Mouse (Mus musculus) adrenal gland, adult 8-10 months (tissue): Measurements from ENCODE around the gene Myt1l. TPM values are rescaled to one million over a fixed set of nuclear protein-coding genes. Genes with fewer than 3 reads are reported as not detected.

ENCODE experiments used
- DNase-seq: peaks from one replicate; pipeline ENCODE4 v3.0.0; 2022
- total RNA-seq, 4 experiments: library from RNA; stranded (reverse); gene quantifications; 2 replicates each; pipeline ENCODE4 v1.2.4; 2022

Myt1l gene
- total RNA-seq, 4 experiments from 2014 or later, result 3.1 to 5.1 (median 4.0) TPM

DNA sequence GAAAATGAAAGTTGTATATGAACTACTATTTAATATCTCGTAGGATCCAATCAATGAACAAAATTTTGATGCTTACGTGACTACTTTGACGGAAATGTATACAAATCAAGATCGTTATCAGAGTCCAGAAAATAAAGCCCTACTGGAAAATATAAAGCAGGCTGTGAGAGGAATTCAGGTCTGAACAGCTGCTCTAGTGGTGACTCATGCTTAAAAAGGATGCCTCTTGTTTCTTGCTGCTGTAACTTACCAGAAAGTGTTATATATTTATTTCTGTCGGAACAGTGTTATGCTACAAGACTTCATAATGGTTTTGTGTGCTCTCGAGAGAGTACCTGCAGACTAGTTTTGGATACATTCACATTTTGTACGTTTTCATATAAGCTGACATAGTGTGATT, 392.1 kb downstream of the Myt1l start:
- DNase-seq, result no peak

- peak; percentile 64 for DNase-seq
These were observed 393.3 kb downstream of the Myt1l start for GRCm38 (mm10) chr12:29921481-29921880.

GRCm38 (mm10) chr12:29926896-29927295, 398.7 kb downstream of the Myt1l start:
- no peak for DNase-seq

DNA sequence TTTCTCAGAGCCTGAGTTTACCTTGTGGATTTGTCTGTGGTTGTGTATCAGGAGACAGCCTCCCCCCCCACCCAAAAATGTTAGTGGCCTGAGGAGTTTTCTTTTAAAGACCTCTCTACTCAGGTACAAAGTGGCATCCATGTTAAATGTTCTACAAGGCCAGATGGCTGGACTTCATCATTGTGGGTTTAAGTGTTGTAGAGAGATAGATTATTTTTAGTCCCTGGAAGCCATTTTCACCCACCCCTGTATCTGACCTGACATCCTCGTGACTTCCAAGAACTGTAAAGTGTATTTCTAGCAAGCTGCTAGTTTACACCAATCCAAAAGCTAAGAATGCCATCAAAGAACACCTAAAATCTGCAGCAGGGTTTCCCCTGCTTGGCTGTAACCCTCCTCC, 402.4 kb downstream of the Myt1l start:
- no peak for DNase-seq

DNA sequence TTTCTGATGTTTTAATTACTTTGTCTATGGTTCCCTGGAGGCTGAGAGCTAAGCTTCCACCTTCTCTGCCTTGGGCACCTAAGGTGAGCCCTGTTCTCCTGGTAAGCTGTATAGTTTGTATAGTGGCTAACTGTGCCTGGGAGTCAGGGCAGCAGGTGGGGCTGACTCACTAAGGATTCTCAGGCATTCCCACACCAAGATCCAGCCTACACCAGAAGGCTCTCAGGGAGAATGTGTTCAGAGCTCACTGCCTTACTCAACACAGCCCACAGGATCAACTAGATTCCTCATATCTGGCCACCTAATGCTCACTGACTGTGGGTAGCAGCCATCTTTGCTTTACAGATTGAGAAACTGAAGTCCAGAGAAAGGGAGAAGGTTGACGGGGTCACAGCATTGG, 404.8 kb downstream of the Myt1l start:
- no peak for DNase-seq

DNA sequence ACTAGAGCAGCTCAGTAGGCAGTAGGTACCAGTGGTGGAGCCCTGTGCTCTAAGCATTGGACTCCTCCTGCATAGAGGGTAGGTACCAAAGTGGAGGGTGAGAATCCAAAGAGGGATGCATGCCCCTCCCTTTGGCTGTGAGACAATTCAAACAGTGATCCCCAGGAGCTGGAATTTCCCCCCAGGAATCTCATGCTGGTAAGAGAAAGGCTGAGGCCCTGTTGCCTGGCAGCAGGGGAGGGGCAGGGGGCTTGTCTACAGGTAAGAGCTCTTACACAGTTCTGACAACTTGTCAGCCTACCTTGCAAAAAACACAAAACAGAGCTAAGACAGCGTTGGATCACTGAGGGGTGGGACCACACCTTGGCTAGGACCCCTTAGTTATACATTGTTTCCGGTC, 405.3 kb downstream of the Myt1l start:
- no peak for DNase-seq

GRCm38 (mm10) chr12:29934120-29934581, 406.0 kb downstream of the Myt1l start:
- no peak for DNase-seq

DNA sequence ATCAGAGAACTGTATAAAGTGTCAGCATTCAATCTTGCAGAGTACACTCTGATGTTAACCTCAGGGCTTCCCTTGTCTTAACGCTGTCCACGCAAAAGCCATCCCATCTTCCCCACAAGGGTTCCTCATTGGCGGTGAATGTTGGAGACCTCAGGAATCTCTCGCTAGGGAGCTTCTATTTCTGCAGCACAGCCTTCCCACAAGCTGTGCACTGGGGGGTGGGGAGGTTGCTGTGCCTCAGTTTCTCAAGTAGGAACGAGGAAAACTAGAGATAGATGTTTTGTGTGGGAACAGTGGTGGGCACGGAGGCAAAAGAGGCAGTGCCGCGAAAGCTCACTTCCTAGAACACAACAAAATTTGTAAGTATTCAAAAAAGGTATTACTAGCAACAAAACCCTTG, 409.1 kb downstream of the Myt1l start, which contains the start of gene Pxdn:
Gene Pxdn, plus strand, starts transcription at position 301 of the 400 bp plus-strand sequence.
- DNase-seq, result no peak

GRCm38 (mm10) chr12:29937851-29938375, 409.7 kb downstream of the Myt1l start:
- DNase-seq, result peak; percentile 25

GRCm38 (mm10) chr12:29938376-29939041, 410.3 kb downstream of the Myt1l start:
- peak; percentile 44 for DNase-seq

- DNase-seq, result no peak
These were observed 411.1 kb downstream of the Myt1l start for GRCm38 (mm10) chr12:29939261-29939671.

DNA sequence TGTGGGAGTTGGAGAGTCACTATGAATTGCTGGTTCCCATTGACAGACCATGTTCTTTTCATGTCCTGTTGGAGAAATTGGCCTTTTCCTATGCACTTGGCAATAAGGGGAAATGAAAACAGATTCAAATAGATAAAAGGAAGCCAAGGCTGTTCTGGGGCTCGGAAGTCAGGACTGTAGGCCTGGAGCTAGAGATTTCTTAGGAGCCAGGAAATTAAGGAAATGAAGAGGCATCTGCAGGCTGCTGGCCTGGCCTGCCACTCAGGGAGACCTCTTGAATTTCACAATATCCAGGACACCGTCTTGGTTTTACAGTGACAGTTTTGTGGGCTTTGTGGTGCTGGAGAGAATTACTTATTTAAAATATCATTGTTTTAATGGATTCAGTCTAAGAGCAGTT, 414.3 kb downstream of the Myt1l start:
- no peak for DNase-seq

- no peak for DNase-seq
These were observed 416.5 kb downstream of the Myt1l start for GRCm38 (mm10) chr12:29944650-29945049.

DNA sequence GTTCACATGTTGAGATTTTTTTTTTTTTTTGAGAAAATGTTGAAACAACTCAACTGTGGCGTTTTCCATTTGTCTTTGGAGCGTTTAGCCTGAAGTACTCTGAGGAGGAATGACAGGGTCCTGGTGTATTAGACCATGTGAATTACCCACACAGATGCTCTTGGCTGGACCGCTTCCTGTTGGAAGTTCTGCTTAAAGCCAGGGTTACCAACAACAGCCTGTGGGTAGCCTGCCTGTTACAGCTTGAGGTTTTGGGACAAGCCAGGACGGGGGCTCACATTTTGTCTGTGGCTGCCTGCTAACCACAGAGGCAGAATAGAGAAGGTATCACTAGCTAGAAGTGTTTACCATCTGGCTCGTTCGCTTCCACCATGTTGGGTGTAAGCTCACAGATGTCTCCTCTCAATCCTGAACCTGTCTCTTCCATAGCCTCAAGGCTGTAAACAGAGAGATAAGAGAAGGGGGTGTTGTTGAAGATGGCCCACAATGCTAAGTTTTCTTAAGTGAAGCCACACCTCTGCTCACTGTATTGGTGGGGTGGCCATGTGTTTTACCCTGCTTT, 417.1 kb downstream of the Myt1l start:
- no peak for DNase-seq

DNA sequence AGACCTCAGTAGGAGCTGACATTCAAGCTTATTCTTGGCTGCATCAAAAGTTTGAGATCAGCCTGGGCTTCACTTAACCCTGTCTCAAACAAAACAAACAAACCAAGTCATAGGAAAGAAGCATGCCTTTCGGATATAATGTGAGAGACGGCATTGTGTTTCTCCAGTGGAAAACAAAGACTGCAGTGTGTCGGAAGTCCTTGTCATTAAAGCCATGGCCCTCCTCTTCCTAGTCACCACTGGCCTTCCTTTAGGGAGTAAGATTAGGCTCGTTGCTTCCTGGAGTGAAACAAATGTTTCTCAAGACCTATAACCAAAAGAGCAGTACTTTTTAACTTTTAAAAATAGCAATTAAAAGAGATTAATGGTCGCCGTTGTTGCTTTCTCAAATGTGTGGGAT, 422.9 kb downstream of the Myt1l start:
- no peak for DNase-seq

- DNase-seq, result no peak
These were observed 423.3 kb downstream of the Myt1l start for GRCm38 (mm10) chr12:29951485-29951884.

DNA sequence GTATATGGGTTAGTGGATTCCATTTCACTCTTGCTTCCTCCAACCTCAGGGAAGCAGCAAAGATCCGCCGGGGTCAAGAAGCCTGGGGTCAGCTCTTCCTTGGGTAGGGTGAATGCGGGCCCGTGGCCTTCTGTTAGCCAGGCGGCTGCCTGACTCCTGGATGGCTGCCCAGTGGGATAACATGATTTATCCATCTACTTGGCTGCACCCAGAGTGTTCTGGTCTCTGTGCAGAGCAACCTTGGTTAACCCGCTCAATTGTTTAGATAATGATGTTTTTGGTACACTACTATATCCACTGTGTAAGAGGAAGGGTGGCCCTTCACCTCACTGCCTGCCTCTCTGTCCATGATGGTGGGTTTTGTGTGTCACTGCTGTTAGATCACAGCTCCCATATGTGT, 423.9 kb downstream of the Myt1l start:
- DNase-seq, result peak; percentile 79

- DNase-seq, result no peak
These were observed 425.8 kb downstream of the Myt1l start for GRCm38 (mm10) chr12:29953999-29954398.

DNA sequence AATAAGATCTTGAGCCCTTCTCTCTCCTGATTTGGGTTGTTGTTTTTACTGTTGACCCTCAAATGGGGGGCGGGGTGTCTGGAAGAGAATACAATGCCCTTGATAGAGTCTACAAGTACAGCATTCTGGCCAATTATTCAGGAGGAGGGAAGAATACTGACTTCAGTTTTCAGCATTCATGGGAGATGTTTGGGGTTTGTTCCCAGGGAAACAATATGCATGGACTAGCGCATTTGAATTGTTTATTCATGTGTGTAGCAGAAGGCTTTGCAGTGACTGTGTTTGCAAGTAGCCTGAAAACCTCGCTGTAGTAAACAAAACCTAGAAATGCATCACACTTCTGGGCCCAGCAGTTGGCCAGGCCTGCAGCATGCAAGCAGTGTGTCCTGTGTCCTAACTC, 426.3 kb downstream of the Myt1l start:
- DNase-seq, result no peak

- DNase-seq, result no peak
These were observed 428.8 kb downstream of the Myt1l start for GRCm38 (mm10) chr12:29956969-29957368.

- no peak for DNase-seq
These were observed 430.5 kb downstream of the Myt1l start for GRCm38 (mm10) chr12:29958637-29959036.

DNA sequence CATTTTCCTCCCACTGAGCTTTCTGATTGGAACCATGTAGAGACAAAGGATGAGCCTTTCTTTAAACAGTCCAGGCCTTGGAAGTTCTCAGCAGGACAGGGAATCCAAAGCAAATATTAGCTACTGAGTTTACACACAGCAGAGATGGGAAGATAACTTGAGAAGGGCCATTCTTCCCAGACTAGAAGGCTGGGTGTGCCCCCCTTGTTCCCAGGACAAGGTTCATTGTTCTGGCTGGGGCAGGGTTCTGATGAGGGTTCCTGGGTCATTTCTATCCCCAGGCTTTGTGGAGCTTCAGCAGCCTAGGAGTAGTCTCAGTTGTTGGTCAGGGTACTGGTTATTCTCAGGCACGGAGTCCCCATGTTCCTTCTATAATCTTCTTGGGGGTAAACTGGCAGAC, 432.9 kb downstream of the Myt1l start:
- DNase-seq, result no peak

GRCm38 (mm10) chr12:29965016-29965415, 436.8 kb downstream of the Myt1l start:
- DNase-seq, result no peak

DNA sequence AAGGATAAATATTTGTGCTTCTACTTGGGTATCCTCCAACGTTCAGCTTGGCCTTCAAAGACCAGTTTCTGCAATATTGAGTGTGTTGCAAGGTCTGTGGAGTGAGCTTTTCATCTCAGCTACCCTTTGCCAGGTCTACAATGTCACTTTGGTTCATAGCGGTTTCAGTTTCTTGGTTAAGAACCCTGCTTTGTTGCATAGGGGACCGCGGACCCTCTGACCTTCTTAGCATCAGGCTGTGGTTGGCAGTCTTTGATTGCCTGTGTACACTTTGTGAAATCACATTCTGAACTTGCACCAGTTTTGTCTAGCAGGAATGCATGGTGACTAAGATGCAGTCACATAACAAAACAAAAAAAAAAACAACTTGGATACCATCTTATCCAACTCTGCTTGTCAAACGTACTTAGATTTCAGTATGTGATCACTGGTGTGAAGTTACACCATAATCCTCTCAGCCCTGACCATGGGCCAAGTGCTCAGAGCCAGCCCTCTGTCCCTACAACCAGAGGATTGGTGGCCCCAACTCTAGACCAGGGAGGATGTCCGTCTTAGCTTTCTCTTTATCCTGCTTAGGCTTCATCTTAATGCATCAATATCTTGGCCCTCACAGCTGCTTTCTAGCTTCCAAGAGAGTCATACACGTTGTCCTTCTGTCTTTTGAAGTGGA, 443.7 kb downstream of the Myt1l start:
- DNase-seq, result peak; percentile 31
